Mouse (Mus musculus) brain, embryonic 14.5 days (tissue): ENCODE measurements at regions not wholly inside any gene's neighbourhood (a gene's known extent, or its start where the extent isn't known, plus 50 kb on each side); places are given as distances from the start of the nearest gene placed in this dataset.

ENCODE experiments used
- DNase-seq: peaks from one replicate; pipeline ENCODE4 v3.0.0-alpha.2; 2011; ENCODE audit warnings: low read depth
- CTCF ChIP-seq: fragments of 200-500 bp; IDR thresholded peaks from 2 replicates; pipeline ENCODE4 v1.5.1; 2012; ENCODE audit warnings: inconsistent platforms, mild to moderate bottlenecking, moderate library complexity, borderline replicate concordance; ENCODE audit not compliant: insufficient read depth, insufficient read length; ENCODE audit errors: extremely low read depth
- POLR2A ChIP-seq: fragments of 200-500 bp; IDR thresholded peaks from 2 replicates; pipeline ENCODE4 v1.6.1; 2012; ENCODE audit warnings: mild to moderate bottlenecking, inconsistent platforms, borderline replicate concordance; ENCODE audit not compliant: poor library complexity, insufficient read depth, insufficient read length, severe bottlenecking; ENCODE audit errors: extremely low read depth

GRCm38 (mm10) chr17:83160296-83160695 is 54.8 kb upstream of the Pkdcc start:
- TF ChIP-seq CTCF (no peak), POLR2A (no peak)
- no peak for DNase-seq

GRCm38 (mm10) chr17:83161731-83162130 is 53.4 kb upstream of the Pkdcc start:
- TF ChIP-seq CTCF = no peak
- TF ChIP-seq POLR2A = no peak
- no peak for DNase-seq

- TF ChIP-seq POLR2A (no peak), CTCF (no peak)
- DNase-seq = peak; percentile 64
Observed at GRCm38 (mm10) chr17:83163952-83164560, 51.0 kb upstream of the Pkdcc start.

GRCm38 (mm10) chr17:83164728-83165127 is 50.4 kb upstream of the Pkdcc start:
- TF ChIP-seq CTCF (no peak), POLR2A (no peak)
- DNase-seq = no peak

- DNase-seq = no peak
- TF ChIP-seq CTCF (no peak), POLR2A (no peak)
Observed at GRCm38 (mm10) chr17:83165140-83165539, 50.0 kb upstream of the Pkdcc start.
